Mouse (Mus musculus) WW6 (cell line): Measurements from ENCODE around the gene Guk1.

Experiments
- DNase-seq: peaks from one replicate; pipeline ENCODE4 v3.0.0-alpha.2; 2013; ENCODE audit warnings: low read depth, low spot score

Gene Guk1

GRCm38 (mm10) chr11:59163255-59164236, 28.5 kb downstream of the Guk1 start, which contains the start of gene Iba57:
Gene Iba57 (minus strand): TSS chr11:59163739.
- DNase-seq: peak; percentile 98

DNA sequence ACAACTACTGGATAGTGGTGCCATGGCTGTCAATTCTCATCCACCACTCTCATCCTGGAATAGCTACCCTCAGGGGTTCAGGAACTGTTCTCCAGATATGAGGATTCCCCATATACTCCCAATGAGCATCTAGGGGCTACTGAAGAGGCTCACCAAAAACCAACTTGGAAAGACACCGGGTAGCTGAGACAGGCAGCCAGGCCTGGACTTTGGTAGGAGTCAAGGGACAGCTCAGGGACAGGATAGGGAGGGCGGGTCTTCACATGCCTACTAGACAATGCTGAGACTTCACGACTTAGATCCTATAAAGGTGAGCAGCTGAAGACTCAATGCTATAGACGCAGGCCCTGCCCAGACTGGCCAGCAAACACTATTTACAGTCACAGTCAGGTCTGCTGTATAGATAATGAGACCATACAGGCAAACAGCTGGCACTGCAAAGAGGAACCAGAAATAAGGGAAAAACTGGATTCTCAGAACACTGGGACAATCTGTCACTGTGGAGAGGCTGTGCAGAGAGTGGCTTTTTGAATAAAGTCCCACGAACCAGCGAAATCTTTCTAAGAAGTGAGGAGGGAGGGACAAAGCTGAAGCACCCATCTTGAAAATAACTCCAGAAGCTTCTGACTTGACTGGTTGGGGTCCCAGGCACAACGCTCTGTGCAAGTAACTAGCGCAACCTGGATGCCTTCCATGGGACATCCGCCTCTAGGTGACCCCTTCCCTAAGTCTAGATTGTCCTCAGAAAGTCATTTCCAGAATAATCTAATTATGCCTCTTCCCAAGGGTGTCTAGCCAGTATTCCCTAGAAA, 29.4 kb downstream of the Guk1 start:
- DNase-seq: no peak

DNA sequence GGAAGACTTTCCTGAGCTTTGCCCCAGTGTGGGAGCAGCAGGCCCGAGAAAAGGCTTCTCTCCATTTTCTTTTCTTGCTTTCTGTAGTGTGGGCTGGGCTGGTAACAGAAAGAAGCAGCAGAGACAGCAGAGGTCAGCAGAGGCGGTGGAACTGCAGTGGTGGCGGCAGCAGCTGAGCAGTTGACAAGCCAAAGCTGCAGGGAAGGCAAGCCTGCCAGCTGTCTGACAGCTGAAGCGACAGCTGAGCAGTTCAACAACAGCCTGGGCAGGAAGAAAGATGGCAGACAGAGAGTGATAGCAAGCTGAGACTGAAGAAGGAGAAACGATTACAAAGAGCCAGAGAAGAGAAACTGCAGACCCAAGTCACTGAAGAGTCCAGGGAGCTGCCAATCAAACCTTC, 30.6 kb downstream of the Guk1 start:
- no peak for DNase-seq

DNA sequence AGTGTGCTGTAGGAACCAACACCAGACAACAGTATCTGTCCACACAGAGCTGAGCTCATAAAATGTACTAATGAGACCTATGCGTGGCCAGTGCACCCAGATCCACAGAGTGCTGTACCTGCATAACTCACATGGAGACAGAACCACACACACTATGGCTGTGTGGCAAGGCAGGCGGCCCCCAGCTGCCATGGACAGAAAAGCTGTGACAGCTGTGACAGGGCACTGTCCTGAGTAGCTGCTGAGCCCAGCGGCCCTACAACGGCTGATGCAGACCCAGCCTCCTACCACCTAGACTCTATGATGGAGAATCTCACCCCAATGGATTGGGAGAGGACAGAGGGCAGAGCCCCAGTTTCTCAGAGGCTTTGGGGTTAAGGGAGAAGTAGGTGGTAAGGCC, 32.5 kb downstream of the Guk1 start:
- DNase-seq: no peak

DNA sequence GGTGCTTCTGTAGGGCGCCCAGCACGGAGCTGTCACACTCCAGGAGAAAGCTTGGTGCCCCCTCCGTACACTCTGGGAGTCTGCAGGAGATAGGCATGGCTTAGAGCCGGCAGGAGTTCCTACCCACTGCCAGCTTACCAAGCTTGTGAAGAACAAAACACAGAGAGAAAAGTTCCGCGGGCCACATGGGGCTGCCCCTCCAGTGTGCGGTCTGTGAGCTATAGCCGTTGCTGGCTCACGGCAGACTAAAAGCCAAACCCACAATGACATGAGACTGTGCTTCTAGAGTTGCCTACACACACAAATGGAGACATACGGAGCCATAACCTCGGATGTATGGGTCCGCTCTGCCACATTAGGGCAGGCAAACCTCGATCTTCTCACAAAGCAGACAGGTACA, 32.9 kb downstream of the Guk1 start:
- no peak for DNase-seq

DNA sequence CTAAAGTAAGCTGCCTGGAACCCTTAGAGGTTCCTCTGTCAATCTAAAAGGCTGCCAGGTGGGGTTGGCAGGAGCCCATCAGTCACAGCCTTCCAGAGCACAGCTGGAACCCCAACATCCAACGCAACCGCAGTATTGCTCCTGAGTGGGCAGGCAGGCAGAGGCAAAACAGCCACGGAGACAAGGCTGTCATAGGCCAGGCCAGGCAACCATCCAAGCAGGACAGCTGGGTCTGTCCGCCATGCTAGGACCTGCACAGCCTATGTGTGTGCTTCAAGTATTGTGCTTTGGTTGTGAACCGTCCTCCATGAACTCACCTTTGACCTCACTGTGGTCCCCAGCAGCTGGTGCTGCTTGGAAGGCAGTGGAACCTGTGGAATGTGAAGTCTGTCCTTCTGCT, 36.1 kb downstream of the Guk1 start:
- no peak for DNase-seq

- DNase-seq: no peak
Measured at GRCm38 (mm10) chr11:59154220-59154619, 37.8 kb downstream of the Guk1 start.

DNA sequence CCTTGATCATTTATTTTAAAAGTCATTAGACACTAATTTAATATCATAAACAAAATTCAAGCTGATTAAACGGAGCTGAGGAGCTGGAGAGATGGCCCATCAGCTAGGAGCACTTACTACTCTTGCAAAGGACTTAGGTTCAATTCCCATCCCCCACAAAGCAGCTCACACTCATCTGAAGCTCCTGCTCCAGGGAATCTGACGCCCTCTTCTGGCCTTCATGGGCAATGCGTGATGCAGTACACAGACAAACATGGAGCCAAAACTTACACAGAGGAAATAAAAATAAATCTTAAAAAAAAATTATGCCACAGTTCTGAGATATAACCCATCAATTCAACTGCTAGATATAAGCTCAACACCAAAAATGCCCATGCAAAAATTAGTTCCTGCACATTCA, 40.3 kb downstream of the Guk1 start:
- DNase-seq: peak; percentile 75

DNA sequence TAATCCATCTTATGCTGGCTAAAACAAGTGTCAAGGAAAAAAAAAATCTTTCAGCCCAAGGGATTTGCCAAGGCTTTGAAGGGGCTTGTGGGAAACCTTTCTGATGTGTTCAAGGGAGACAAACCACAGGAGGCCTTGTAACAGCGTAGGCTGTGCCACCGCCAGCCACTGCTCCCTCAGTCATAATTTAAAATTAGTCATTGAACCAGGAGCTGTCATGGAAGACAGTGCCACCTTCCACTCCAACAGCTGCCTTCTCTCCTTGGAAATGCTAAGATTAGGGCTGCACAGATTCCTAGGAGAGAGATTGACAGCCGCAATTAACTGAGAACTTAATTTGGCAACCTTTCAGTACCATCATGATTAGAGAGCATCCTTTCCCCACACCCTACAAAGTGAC, 42.7 kb downstream of the Guk1 start:
- no peak for DNase-seq

GRCm38 (mm10) chr11:59142962-59143361, 49.0 kb downstream of the Guk1 start:
- DNase-seq: no peak

- no peak for DNase-seq
Measured at GRCm38 (mm10) chr11:59141772-59142370, 50.1 kb downstream of the Guk1 start.

- DNase-seq: no peak
Measured at GRCm38 (mm10) chr11:59138537-59139486, 53.2 kb downstream of the Guk1 start.

DNA sequence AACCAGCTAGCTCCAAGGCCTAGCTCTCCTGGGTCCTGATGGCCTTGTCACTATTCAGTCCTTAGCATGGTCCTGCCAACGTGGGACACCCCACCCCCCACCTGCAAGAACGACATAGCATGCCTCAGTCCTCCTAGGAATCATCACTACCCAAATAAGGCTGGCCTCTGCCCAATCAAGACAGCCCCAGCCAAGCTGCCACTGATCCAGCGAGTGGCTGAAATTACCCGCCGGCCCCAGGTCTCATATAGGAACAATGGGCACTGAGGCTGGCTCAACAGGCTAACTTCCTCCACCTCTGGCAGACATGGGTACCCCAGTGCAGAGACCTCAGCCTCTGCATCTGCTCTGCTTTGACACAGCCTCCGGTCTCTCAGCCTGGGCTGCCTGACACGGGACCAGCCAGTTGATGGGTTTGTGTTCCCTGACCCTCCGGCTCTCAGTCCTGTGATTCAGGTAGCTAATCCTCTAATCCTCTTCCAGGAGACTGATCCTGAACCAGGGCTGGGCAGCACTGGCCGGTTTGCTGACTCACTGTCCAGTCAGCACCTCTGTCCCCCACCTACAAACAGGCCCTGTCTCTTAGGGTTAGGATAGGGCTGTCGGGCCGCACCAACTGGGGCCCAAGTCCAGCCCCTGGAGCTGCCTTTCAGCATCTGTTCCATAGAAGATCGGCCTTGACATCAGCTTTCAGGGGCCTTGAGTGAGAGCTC, 54.9 kb downstream of the Guk1 start:
- DNase-seq: no peak

DNA sequence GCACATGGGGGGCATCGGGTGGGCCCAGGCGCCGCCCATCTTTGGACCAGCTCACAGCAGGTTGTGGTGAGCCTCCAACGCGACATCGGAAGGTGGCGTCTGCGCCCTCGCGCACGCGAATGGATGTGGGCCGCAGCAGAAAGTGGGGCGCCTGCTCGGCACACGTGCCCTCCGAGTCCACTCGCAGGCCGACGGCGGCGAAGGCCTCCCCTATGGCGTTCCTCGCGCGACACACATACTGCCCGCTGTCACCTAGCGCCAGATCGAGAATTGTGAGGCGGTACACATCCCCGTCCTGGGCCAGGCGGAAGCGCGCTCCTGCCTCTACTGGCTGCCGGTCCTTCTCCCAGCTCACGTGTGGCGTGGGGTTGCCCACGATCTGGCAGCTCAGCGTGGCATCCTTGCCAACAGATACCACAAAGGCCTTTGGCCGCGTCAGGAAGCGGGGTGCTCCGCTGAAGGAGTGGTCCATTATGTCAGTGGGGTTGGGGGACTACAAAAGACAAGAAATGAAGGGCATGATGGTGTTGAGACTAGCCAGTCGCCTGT, 56.0 kb downstream of the Guk1 start, which contains the start of gene Obscn:
Gene Obscn (minus strand): TSS at position 499 of the 549 bp plus-strand sequence.
- DNase-seq: no peak

DNA sequence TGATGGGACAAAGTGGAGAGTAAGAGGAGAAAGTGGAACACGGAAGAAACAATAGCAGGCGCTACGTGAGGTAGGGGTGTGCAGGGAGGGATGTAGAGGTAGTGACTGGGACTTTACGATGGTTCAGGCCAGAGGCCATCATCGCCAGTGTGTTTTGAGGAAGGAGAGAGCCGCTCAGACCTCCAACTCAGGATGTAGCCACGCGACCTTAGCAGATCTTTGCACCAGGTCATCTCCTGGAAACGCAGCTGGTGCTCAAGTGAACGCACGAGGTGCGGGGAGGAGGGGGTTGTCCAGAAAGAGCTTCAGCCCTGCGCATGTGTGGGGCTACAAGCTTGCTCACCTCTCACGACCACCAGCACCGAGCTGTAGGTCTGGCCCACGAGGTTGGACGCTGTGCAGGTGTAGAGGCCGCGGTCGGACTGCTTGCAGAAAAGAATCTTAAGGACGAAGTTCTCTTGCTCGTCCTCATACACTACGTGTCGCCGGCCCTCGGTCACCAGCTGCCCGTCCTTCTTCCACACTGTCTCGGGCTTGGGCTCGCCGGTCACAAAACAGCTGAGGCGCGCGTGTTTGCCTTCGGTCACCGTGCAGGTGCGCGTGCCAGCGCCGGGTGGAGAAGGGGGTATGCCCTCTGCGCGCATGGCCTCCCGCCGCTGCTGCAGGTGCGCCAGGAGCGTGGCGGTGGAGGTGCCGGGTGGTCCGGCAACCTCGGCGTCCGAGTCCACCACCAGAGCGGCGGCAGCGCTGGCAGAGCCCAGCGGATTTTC, 56.8 kb downstream of the Guk1 start:
- no peak for DNase-seq

DNA sequence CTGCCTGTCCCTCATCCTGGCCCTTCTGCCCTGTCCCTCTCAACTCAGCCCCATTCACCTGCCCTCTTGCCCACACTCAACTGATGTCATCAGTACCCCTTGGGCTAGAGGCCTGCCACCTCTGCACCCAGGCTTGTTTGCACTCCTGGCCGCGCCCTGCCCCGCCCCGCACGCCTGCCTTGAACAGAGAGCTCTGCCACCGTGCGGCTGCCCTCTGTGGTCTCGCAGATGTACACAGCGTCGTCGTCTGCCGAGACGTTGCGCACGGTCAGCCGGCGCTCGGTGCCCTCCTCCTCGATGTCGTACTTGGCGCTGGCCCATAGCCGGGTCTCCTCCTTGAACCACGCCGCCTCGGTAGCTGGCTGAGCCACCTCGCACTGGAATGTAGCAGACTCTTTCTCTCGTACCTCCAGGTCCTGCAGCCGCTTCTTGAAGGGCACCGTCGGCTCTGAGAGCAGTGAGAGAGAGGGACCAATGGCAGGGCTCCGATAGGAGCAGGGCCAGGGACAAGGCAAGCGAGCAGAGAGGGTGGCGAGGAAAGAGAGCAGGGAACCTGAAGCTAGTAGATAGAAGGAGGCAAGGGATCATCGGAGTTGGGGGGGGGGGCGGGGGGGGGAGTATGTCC, 57.5 kb downstream of the Guk1 start:
- DNase-seq: no peak
